Mouse (Mus musculus): Measurements from ENCODE around the gene Cmtm5.

- TF ChIP-seq CTCF (IDR thresholded peaks at IDR 0.05; ENCODE audit: borderline replicate concordance, insufficient read depth, low read depth, low read length) (no peak), POLR2A (IDR thresholded peaks at IDR 0.05; ENCODE audit: borderline replicate concordance, insufficient read depth, low read length) (no peak)
These were observed 32.3 kb downstream of the Cmtm5 start for GRCm38 (mm10) chr14:54968344-54968743.

All from cerebellum, adult 2 months (tissue).